Mouse (Mus musculus) layer of hippocampus, postnatal 25 days (tissue): ENCODE results near the gene 0610009B22Rik. TPM values are rescaled to one million over a fixed set of nuclear protein-coding genes. Genes with fewer than 3 reads are reported as not detected.

Source experiments
- DNase-seq, 2 experiments: peaks; one replicate each; pipeline ENCODE4 v3.0.0; 2022; ENCODE audit warnings: mixed read lengths in 2 of 2, low spot score in 1 of 2; ENCODE audit errors: extremely low spot score in 1 of 2
- total RNA-seq, 2 experiments: library from RNA; stranded (reverse); gene quantifications; 2 replicates each; pipeline ENCODE4 v1.2.3; 2021

Gene 0610009B22Rik
- total RNA-seq, 2 experiments from 2014 or later: 36.6 to 44.4 TPM

DNA sequence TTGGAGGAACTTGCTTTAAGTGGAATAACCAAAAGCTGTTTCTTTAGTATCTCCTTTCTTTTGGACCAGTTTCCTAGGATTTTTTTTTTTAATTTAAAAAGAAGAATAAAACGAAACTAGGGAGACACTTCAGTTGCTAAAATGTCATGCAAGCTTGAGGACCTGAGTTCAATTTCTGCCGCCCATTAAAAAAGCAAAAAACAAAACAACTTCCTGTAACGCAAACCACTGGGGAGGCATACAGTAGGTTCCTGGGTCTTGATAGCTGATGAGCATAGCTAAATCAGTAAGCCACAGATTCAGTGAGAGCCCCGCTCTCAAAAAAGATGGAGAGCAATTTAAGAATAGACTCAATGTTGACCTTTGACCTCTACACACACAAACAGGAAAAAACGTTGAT is 50.2 kb downstream of the 0610009B22Rik start:
- DNase-seq: no peak

DNA sequence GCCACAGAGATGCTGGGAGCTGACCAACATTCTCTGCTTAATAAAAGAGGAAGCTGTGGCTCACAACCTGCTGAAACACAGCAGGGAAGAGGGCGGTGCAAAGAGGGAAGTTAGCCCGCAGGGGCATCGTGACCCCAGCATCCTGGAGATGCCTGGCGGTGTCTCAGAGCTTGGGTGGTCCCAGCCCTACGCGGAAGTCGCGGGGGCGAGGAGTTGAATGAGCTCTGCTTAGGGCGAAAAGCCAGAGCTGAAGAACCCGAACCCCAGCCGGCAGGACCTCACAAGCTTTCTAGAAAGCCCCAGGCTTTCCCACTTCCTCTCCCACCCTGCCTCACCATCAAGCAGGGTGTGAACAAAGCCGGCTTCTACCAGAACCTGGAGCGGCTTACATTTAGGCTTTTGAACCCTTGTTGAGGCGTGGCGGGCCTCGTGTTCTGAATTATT is 50.7 kb downstream of the 0610009B22Rik start:
- no peak for DNase-seq

DNA sequence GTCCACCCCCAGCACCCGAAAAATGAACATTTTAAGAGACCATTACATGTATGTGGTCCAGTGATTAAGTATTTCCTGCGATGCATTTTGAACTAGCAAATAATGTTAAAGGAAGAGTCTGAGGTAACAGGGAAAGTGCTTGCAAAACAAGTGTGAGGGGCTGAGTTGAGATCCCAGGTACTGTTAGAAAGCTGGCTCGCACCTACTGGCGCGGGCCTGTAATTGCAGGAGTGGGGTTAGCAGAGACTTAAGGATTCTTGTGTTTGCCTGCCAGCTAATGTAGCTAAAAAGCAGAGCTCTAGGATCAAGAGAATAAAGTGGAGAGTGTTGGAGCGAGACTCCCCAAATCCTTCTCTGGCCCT is 52.4 kb downstream of the 0610009B22Rik start:
- DNase-seq: no peak

DNA sequence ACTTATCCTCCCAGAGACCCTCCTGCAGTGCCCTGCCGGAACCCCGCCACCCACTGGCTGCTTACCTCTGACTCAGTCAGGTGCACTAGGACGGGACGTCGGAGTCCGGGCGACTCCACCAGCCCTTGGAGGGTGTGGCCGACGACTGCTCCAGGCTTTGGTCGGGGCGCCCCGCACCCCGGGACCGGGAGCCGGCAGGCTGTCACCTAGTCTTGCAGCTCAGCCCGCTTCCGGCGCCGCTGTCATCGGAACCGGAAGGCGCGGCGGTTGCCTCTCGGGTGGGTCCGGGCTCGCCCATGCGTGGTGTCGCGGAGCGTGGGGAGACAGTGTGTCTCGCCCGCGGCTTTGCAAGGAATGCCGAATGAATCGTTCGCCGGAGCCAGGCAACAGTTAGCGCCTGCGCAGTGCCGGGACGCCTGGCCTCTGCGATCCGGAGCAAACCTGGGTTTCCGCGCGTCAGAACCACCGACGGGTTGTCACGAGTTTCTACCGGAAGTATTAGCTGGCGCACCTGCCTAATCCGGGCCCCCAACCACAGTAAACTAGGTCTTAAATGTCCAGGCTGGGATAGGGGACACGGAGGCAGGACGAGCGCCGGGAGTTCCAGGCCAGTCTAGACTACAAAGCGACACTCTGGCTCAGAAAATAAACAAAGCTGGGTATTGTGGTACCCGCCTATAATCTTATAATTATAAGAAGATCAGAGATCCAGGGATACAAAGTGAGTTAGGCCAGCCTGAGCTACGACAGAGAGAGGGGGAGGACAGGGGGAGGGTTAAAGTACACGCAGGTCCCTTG is 53.0 kb downstream of the 0610009B22Rik start, which contains the start of gene Rmnd5b:
TSS of gene Rmnd5b (minus strand) at position 372 of the 798 bp plus-strand sequence.
- DNase-seq: peak; percentile 85 to 91

Other genes with a start within 250 kb of the 0610009B22Rik start
- gene Phykpl, start 104.1 kb downstream of the 0610009B22Rik start, total RNA-seq: 1 to 10 TPM; 5.6 to 8.1 TPM
- gene Hnrnpab, start 82.0 kb downstream of the 0610009B22Rik start, total RNA-seq: 100 to 1,000 TPM; 154 to 161 TPM
- gene Nhp2, start 69.1 kb downstream of the 0610009B22Rik start, total RNA-seq: 10 to 100 TPM; 46.7 to 48.7 TPM
- gene Rmnd5b, start 53.0 kb downstream of the 0610009B22Rik start, total RNA-seq: 10 to 100 TPM; 62.3 to 65.9 TPM
- gene N4bp3, start 38.0 kb downstream of the 0610009B22Rik start, total RNA-seq: 10 to 100 TPM; 12.1 to 12.4 TPM
- 1 to 10 TPM; 1.2 to 1.3 TPM for gene D930048N14Rik, start 37.9 kb downstream of the 0610009B22Rik start, total RNA-seq
- 10 to 100 TPM; 15.3 to 22.0 TPM for gene Sec24a, start 74.8 kb upstream of the 0610009B22Rik start, total RNA-seq
- gene Sar1b, start 74.8 kb upstream of the 0610009B22Rik start, total RNA-seq: 10 to 100 TPM; 68.7 to 72.7 TPM
- gene Jade2, start 168.8 kb upstream of the 0610009B22Rik start, total RNA-seq: 10 to 100 TPM; 28.4 to 29.7 TPM